Mouse (Mus musculus): ENCODE measurements around the gene Gm7233.
"Not testable (repeated sequence)": the region's sequence is repeated elsewhere in the genome, so short reads cannot be mapped to it uniquely, and the experiment has no call there.

Gm7233 gene

DNA sequence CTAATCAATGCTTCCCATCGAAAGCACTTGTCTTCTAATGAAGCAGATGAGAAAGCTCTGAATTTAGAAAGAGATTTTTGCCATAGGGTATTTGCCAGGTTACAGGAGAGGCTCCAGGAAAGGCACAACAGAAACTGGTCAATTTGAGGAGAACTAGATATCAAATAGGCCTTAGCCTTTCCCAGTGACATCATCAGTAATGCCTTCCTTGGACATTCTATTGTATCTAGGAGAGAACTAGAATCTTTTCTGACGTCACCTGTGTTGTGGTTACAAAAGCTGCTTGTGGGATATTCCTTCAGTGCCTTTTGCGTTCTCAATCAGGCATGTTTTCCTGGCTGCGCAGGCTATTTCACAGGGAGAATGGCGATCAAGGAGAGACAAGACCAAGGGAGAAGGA lies at the start of gene Gm7233:
Gm7233 (plus strand) TSS at position 301 of the 400 bp plus-strand sequence.
- not testable (repeated sequence) for DNase-seq

DNA sequence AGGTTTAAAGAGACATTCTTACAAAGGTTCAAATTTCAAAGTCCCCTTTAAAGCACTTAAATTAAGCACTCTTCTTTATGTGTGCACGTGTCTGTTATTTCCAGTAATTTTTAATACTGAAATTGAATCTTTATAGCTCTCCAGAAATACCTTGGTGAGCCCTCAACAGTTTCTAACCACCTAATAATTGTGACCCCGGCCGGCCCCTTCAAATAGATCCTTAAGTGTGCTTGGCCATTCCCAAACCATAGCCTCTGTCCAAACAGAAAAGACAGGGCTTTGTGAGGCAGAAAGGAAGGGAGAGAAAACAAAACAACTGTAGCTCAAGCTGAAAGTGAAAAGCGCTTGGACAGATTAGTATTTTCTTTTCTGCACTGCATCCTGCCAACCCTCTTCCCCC lies 12.5 kb upstream of the Gm7233 start:
- DNase-seq = not testable (repeated sequence)

DNA sequence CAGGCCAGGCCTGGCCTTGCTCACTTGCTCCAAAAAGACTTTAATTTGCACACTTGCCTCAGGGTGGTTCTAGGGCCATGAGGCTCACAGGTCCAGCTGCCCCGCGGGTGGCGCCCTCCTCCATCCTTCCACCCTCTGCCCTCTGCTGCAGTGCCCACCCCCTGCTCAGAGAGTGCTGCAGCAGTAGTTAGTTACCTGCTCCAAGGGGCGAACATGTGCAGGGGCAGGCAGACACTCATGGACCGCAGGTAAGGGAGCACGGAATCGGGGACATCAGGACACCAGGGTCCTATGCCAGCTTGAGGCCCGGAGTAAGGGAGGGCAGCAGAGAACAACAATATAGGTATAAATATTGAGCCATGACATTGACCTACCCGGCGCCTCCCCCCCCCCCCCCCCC lies 11.7 kb upstream of the Gm7233 start:
- not testable (repeated sequence) for DNase-seq

DNA sequence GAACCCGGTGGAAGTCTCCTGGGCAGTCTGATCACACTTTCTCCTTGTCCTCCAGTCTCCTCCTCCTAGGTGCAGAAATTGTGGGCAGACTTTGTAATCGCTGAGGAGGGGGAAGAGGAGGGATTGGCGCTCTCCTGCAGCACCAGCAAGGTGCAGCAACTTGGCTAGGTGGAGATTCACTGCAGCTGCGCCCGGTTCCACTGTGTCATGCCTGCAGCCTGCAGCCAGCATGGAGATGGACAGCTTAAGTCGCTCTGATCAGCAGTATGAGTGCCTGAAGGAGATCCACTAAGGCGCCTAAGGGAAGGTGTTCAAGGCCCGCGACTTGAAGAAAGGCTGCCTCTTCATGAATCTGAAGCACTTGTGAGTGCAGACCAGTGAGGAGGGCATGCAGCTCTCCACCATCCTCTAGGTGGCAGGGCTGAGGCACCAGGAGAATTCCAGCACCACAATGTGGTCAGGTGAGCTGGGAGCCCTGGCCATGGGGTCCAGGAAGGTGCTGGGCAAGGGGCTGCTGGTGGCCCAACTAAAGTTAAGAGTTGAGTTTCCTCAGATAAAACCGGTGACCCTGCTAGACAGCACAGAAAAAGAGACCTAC lies 11.0 kb upstream of the Gm7233 start:
- not testable (repeated sequence) for DNase-seq

GRCm38 (mm10) chr14:43235204-43235603 lies 55.5 kb downstream of the Gm7233 start, which contains the start of gene Gm8122:
TSS of gene Gm8122 (minus strand) at chr14:43235304.
- DNase-seq = not testable (repeated sequence)
